Mouse (Mus musculus) embryo, embryonic 10 days (tissue): ENCODE results near the gene Ebf1.

ENCODE experiments used
- DNase-seq: peaks from one replicate; pipeline ENCODE4 v3.0.0-alpha.2; 2015; ENCODE audit warnings: low spot score

Ebf1 gene

GRCm38 (mm10) chr11:45055744-45056610 lies 438.9 kb downstream of the Ebf1 start:
- DNase-seq, result no peak
